Mouse (Mus musculus) neural tube, embryonic 15.5 days (tissue): ENCODE data around the gene Iqcf5. TPM values are rescaled to one million over a fixed set of nuclear protein-coding genes. Genes with fewer than 3 reads are reported as not detected.
"Not testable (repeated sequence)": the region's sequence is repeated elsewhere in the genome, so short reads cannot be mapped to it uniquely, and the experiment has no call there.

Source experiments
- ATAC-seq: fragments of 200-750 bp; cut with Nextera tagmentation; 2 replicates; pipeline ENCODE4 v1.8.0; 2017; ENCODE audit warnings: mild to moderate bottlenecking, moderate TSS enrichment, moderate library complexity; ENCODE audit not compliant: low FRiP score
- H3K27ac ChIP-seq: fragments of 300-500 bp; sonication (generic); replicated peaks from 2 replicates; pipeline ENCODE4 v1.5.1; 2015; ENCODE audit warnings: mild to moderate bottlenecking, inconsistent platforms
- H3K27me3 ChIP-seq: fragments of 300-500 bp; sonication (generic); replicated peaks from 2 replicates; pipeline ENCODE4 v1.6.1; 2015; ENCODE audit warnings: inconsistent platforms
- H3K36me3 ChIP-seq: fragments of 300-500 bp; sonication (generic); 2 replicates; pipeline ENCODE4 v1.6.1; 2015; ENCODE audit warnings: inconsistent platforms
- H3K4me1 ChIP-seq: fragments of 300-500 bp; sonication (generic); 2 replicates; pipeline ENCODE4 v1.6.1; 2015; ENCODE audit warnings: inconsistent platforms
- H3K4me2 ChIP-seq: fragments of 300-500 bp; sonication (generic); 2 replicates; pipeline ENCODE4 v1.6.1; 2015; ENCODE audit warnings: inconsistent platforms, mild to moderate bottlenecking, moderate library complexity
- H3K4me3 ChIP-seq: fragments of 300-500 bp; sonication (generic); replicated peaks from 2 replicates; pipeline ENCODE4 v1.5.1; 2015; ENCODE audit warnings: mild to moderate bottlenecking, inconsistent platforms
- H3K9ac ChIP-seq: fragments of 300-500 bp; sonication (generic); replicated peaks from 2 replicates; pipeline ENCODE4 v1.6.1; 2015; ENCODE audit warnings: mild to moderate bottlenecking, inconsistent platforms
- H3K9me3 ChIP-seq: fragments of 300-500 bp; sonication (generic); replicated peaks from 2 replicates; pipeline ENCODE4 v1.6.1; 2016; ENCODE audit warnings: inconsistent platforms
- WGBS: fragments of 180-500 bp; shearing (Covaris S2); methylation state at CpG from one replicate; pipeline ENCODE4 v1.1.7; 2015; ENCODE audit warnings: mixed read lengths; 5-methylcytosine and 5-hydroxymethylcytosine counted together
- polyA plus RNA-seq: library from polyadenylated mRNA; unstranded; fragments of >200 nt; fragmentation: Nextera tagmentation; extraction: Ambion mirVana; gene quantifications from 2 replicates; pipeline ENCODE4 v1.2.1, GENCODE M21; 2015

Gene Iqcf5
- polyA plus RNA-seq, 1 experiment from 2014 or later: not detected

GRCm38 (mm10) chr9:106482578-106483115 lies 31.7 kb upstream of the Iqcf5 start:
- Histone ChIP-seq H3K4me1 (peaks cover 18% of the 10 kb centered on the region), H3K27me3 (no peaks in the 10 kb centered on the region), H3K4me2 (no peak overlapping the region), H3K27ac (no peak overlapping the region), H3K36me3 (peaks cover 57% of the 10 kb centered on the region), H3K9me3 (no peaks in the 10 kb centered on the region), H3K9ac (no peak overlapping the region), H3K4me3 (no peak overlapping the region)
- 89% methylated on average over 17 of the region's 17 CpGs for WGBS
- no peak for ATAC-seq

- Histone ChIP-seq H3K27ac (no peak overlapping the region), H3K36me3 (peaks cover 57% of the 10 kb centered on the region), H3K9me3 (no peaks in the 10 kb centered on the region), H3K4me2 (no peak overlapping the region), H3K4me3 (no peak overlapping the region), H3K9ac (no peak overlapping the region), H3K27me3 (no peaks in the 10 kb centered on the region), H3K4me1 (peaks cover 14% of the 10 kb centered on the region)
- no peak for ATAC-seq
- WGBS: 99% methylated on average over 10 of the region's 10 CpGs
Measured at GRCm38 (mm10) chr9:106483136-106483535, 31.2 kb upstream of the Iqcf5 start.

GRCm38 (mm10) chr9:106483606-106484005 lies 30.8 kb upstream of the Iqcf5 start:
- 91% methylated on average over 17 of the region's 17 CpGs for WGBS
- Histone ChIP-seq H3K9ac (no peak overlapping the region), H3K4me3 (no peak overlapping the region), H3K4me1 (peaks cover 9% of the 10 kb centered on the region), H3K9me3 (no peaks in the 10 kb centered on the region), H3K36me3 (peaks cover 57% of the 10 kb centered on the region), H3K4me2 (no peak overlapping the region), H3K27ac (no peak overlapping the region), H3K27me3 (no peaks in the 10 kb centered on the region)
- no peak for ATAC-seq

- H3K9me3 ChIP-seq: no peaks in the 10 kb centered on the region
- WGBS: 83% methylated on average over 10 of the region's 10 CpGs
Measured at GRCm38 (mm10) chr9:106485076-106485475, 29.3 kb upstream of the Iqcf5 start.

GRCm38 (mm10) chr9:106487602-106488001 lies 26.8 kb upstream of the Iqcf5 start:
- H3K9ac ChIP-seq, ATAC-seq, H3K4me1 ChIP-seq, H3K27ac ChIP-seq, H3K4me3 ChIP-seq, H3K4me2 ChIP-seq, H3K27me3 ChIP-seq, H3K9me3 ChIP-seq: not testable (repeated sequence)
- H3K36me3 ChIP-seq: peaks cover 39% of the 10 kb centered on the region
- 90% methylated on average over 6 of the region's 6 CpGs for WGBS

More at GRCm38 (mm10) chr9:106485076-106485475, 29.3 kb upstream of the Iqcf5 start:
- Histone ChIP-seq H3K4me2 (no peak overlapping the region), H3K27me3 (no peaks in the 10 kb centered on the region), H3K36me3 (peaks cover 57% of the 10 kb centered on the region), H3K27ac (no peak overlapping the region), H3K4me3 (no peak overlapping the region), H3K9ac (no peak overlapping the region), H3K4me1 (no peaks in the 10 kb centered on the region)
- no peak for ATAC-seq

GRCm38 (mm10) chr9:106499667-106500066 lies 14.7 kb upstream of the Iqcf5 start, which contains the start of gene Iqcf1:
Iqcf1 (plus strand) TSS chr9:106499967.
- Histone ChIP-seq H3K9ac (no peak within 1 kb of the TSS), H3K36me3 (no peaks in the 10 kb centered on the region), H3K4me3 (no peak within 1 kb of the TSS), H3K27ac (no peak within 1 kb of the TSS), H3K9me3 (no peaks in the 10 kb centered on the region), H3K27me3 (no peaks in the 10 kb centered on the region), H3K4me1 (no peaks in the 10 kb centered on the region), H3K4me2 (no peak within 1 kb of the TSS)
- no peak for ATAC-seq
- 94% methylated on average over 6 of the region's 6 CpGs for WGBS

GRCm38 (mm10) chr9:106501846-106502245 lies 12.5 kb upstream of the Iqcf5 start:
- no peaks in the 10 kb centered on the region for H3K9me3 ChIP-seq
- no peaks in the 10 kb centered on the region for H3K27me3 ChIP-seq
- no peaks in the 10 kb centered on the region for H3K36me3 ChIP-seq
- H3K4me3 ChIP-seq: no peak overlapping the region
- no peak overlapping the region for H3K4me2 ChIP-seq
- no peaks in the 10 kb centered on the region for H3K4me1 ChIP-seq
- H3K9ac ChIP-seq: no peak overlapping the region
- ATAC-seq: no peak
- WGBS: 90% methylated on average over 22 of the region's 22 CpGs
- H3K27ac ChIP-seq: no peak overlapping the region

GRCm38 (mm10) chr9:106504246-106504645 lies 10.1 kb upstream of the Iqcf5 start:
- Histone ChIP-seq H3K36me3 (no peaks in the 10 kb centered on the region), H3K4me1 (no peaks in the 10 kb centered on the region), H3K4me2 (no peak overlapping the region), H3K9me3 (no peaks in the 10 kb centered on the region), H3K27ac (no peak overlapping the region), H3K9ac (no peak overlapping the region), H3K4me3 (no peak overlapping the region), H3K27me3 (no peaks in the 10 kb centered on the region)
- ATAC-seq: no peak
- 75% methylated on average over 6 of the region's 6 CpGs for WGBS

GRCm38 (mm10) chr9:106509356-106509755 lies 5.0 kb upstream of the Iqcf5 start:
- Histone ChIP-seq H3K27ac (no peak overlapping the region), H3K9ac (no peak overlapping the region), H3K27me3 (no peaks in the 10 kb centered on the region), H3K36me3 (no peaks in the 10 kb centered on the region), H3K4me1 (no peaks in the 10 kb centered on the region), H3K4me2 (no peak overlapping the region), H3K4me3 (no peak overlapping the region), H3K9me3 (no peaks in the 10 kb centered on the region)
- ATAC-seq: no peak
- 90% methylated on average over 10 of the region's 10 CpGs for WGBS

- Histone ChIP-seq H3K27me3 (no peaks in the 10 kb centered on the region), H3K27ac (no peak overlapping the region), H3K4me1 (no peaks in the 10 kb centered on the region), H3K9me3 (no peaks in the 10 kb centered on the region), H3K4me2 (no peak overlapping the region), H3K36me3 (no peaks in the 10 kb centered on the region), H3K9ac (no peak overlapping the region), H3K4me3 (no peak overlapping the region)
- no peak for ATAC-seq
- 55% methylated on average over 13 of the region's 13 CpGs for WGBS
Measured at GRCm38 (mm10) chr9:106512729-106513450, 1.5 kb upstream of the Iqcf5 start.

GRCm38 (mm10) chr9:106513566-106513965 lies 807 bp upstream of the Iqcf5 start:
- Histone ChIP-seq H3K36me3 (no peaks in the 10 kb centered on the region), H3K9ac (no peak overlapping the region), H3K4me1 (no peaks in the 10 kb centered on the region), H3K9me3 (no peaks in the 10 kb centered on the region), H3K4me2 (no peak overlapping the region), H3K27me3 (no peaks in the 10 kb centered on the region), H3K4me3 (no peak overlapping the region), H3K27ac (no peak overlapping the region)
- WGBS: 73% methylated on average over 6 of the region's 6 CpGs
- no peak for ATAC-seq

GRCm38 (mm10) chr9:106519433-106519832 lies 5.1 kb downstream of the Iqcf5 start:
- Histone ChIP-seq H3K27ac (no peak overlapping the region), H3K9ac (no peak overlapping the region), H3K36me3 (no peaks in the 10 kb centered on the region), H3K4me2 (no peak overlapping the region), H3K4me3 (no peak overlapping the region), H3K27me3 (no peaks in the 10 kb centered on the region), H3K9me3 (no peaks in the 10 kb centered on the region), H3K4me1 (no peaks in the 10 kb centered on the region)
- WGBS: 75% methylated on average over 2 of the region's 2 CpGs
- no peak for ATAC-seq
